8 mouse cellular contexts compared by ENCODE assay signal in the genomic region with DNA sequence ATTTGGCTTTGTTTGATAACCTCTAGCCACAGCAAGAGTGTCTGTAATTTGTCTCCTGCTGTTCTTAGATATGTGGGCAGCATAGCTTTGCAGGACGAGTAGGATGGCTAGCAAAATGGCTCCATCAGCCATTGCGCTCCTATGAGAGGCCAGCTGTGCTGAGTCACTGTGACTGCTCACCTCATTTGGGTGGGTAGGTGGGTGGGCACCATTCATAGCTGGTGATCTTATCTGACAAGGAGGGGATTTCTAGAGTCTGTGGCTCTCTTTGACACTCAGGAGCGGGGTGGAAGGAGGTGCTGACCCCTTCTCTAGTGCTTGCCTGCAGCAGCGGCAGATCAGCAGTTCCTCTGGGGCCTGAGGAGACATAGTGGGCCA. TPM values are rescaled to one million over a fixed set of nuclear protein-coding genes. Genes with fewer than 3 reads are reported as not detected.
DNase-seq lines count a peak whose midpoint lies in the region; ATAC-seq and TF ChIP-seq lines count a peak whose summit lies in the region.

No protein-coding gene starts in this region.

- no peaks in the 10 kb centered on the region for H3K27me3 ChIP-seq in lung, postnatal 0 days (replicated peaks; ENCODE audit: insufficient read depth, low read length)
- H3K27me3 ChIP-seq in forebrain, embryonic 14.5 days (replicated peaks; ENCODE audit: control insufficient read depth, insufficient read depth, low read length): no peaks in the 10 kb centered on the region
- H3K27me3 ChIP-seq in liver, embryonic 11.5 days (replicated peaks; ENCODE audit: control insufficient read depth, insufficient read depth, low read length): no peaks in the 10 kb centered on the region; the same call in 1 of the 2 replicates

- WGBS in lung, postnatal 0 days: 14% methylated on average over 4 of the region's 4 CpGs
- WGBS in forebrain, embryonic 14.5 days: 27% methylated on average over 4 of the region's 4 CpGs
- 20% methylated on average over 4 of the region's 4 CpGs for WGBS in liver, embryonic 11.5 days

- no peak for TF ChIP-seq CTCF in lung, postnatal 0 days (IDR thresholded peaks at IDR 0.05)

- peaks cover 12% of the 10 kb centered on the region; the same call in 1 of the 2 replicates for H3K36me3 ChIP-seq in lung, postnatal 0 days (ENCODE audit: insufficient read depth, low read length)
- H3K36me3 ChIP-seq in forebrain, embryonic 14.5 days (ENCODE audit: control insufficient read depth, insufficient read depth, low read length): peaks cover 38% of the 10 kb centered on the region
- H3K36me3 ChIP-seq in liver, embryonic 11.5 days (ENCODE audit: control insufficient read depth, insufficient read depth, low read length): 0 out of 2 replicates have a peak, but pooled peaks cover 9% of the 10 kb centered on the region

- no peak for DNase-seq in lung, postnatal 0 days (ENCODE audit: low spot score)
- no peak for DNase-seq in lung, postnatal 25 days (ENCODE audit: low spot score)
- DNase-seq in brain, adult 2 months (ENCODE audit: low read depth, low spot score): peak; percentile 86
- DNase-seq in forebrain, embryonic 14.5 days (ENCODE audit: low spot score): no peak
- DNase-seq in liver, embryonic 11.5 days (ENCODE audit: low spot score): no peak
- DNase-seq in T-cell, adult 2 months (ENCODE audit: low spot score): no peak
- no peak for DNase-seq in urinary bladder, postnatal 10 days (ENCODE audit: low spot score)
- no peak for DNase-seq in cerebellum, adult 11 months

- peak overlapping the region; percentile 54 for H3K9ac ChIP-seq in lung, postnatal 0 days (replicated peaks; ENCODE audit: low read depth)
- H3K9ac ChIP-seq in forebrain, embryonic 14.5 days (ENCODE audit: low read length): peak overlapping the region; percentile 88
- peak overlapping the region; percentile 70 for H3K9ac ChIP-seq in liver, embryonic 11.5 days (ENCODE audit: low read depth, low read length)

- TF ChIP-seq EP300 in lung, postnatal 0 days (IDR thresholded peaks at IDR 0.05): no peak

- H3K4me1 ChIP-seq in lung, postnatal 0 days (ENCODE audit: insufficient read depth, low read depth, low read length): peaks cover 10% of the 10 kb centered on the region; the same call in 1 of the 2 replicates
- peaks cover 16% of the 10 kb centered on the region for H3K4me1 ChIP-seq in forebrain, embryonic 14.5 days (ENCODE audit: control insufficient read depth, insufficient read depth, low read length)
- peaks cover 33% of the 10 kb centered on the region for H3K4me1 ChIP-seq in liver, embryonic 11.5 days (replicated peaks; ENCODE audit: control insufficient read depth, insufficient read depth, low read length)

- H3K4me2 ChIP-seq in lung, postnatal 0 days (replicated peaks; ENCODE audit: low read depth, low read length): peak overlapping the region; percentile 84
- H3K4me2 ChIP-seq in forebrain, embryonic 14.5 days (ENCODE audit: low read length): peak overlapping the region; percentile 93
- peak overlapping the region; percentile 86 for H3K4me2 ChIP-seq in liver, embryonic 11.5 days

- H3K4me3 ChIP-seq in lung, postnatal 0 days (ENCODE audit: low read depth, low read length): peak overlapping the region; percentile 65
- H3K4me3 ChIP-seq in forebrain, embryonic 14.5 days (ENCODE audit: low read depth, low read length): peak overlapping the region; percentile 79
- H3K4me3 ChIP-seq in liver, embryonic 11.5 days (ENCODE audit: low read depth, low read length): peak overlapping the region; percentile 70

- peak overlapping the region; percentile 54 for H3K27ac ChIP-seq in lung, postnatal 0 days (ENCODE audit: low read length)
- peak overlapping the region; percentile 80; the same call in 1 of the 2 replicates for H3K27ac ChIP-seq in forebrain, embryonic 14.5 days (ENCODE audit: low read depth, low read length)
- peak overlapping the region; percentile 58 for H3K27ac ChIP-seq in liver, embryonic 11.5 days (ENCODE audit: low read depth, low read length)

- ATAC-seq in lung, postnatal 0 days: peak; percentile 18; the same call in 1 of the 2 replicates
- peak; percentile 12; the same call in 1 of the 2 replicates for ATAC-seq in forebrain, embryonic 14.5 days
- peak; percentile 61 for ATAC-seq in liver, embryonic 11.5 days (replicated peaks; ENCODE audit: low FRiP score)

- no peaks in the 10 kb centered on the region for H3K9me3 ChIP-seq in lung, postnatal 0 days (ENCODE audit: low read length)
- H3K9me3 ChIP-seq in forebrain, embryonic 14.5 days (replicated peaks; ENCODE audit: control insufficient read depth, low read length): no peaks in the 10 kb centered on the region
- no peaks in the 10 kb centered on the region for H3K9me3 ChIP-seq in liver, embryonic 11.5 days (ENCODE audit: control insufficient read depth, low read length)

RNA-seq across cellular contexts. Expression of gene Chpf2, which starts 0.6 kb away (rescaled TPM):
- 18.3 and 22.5 TPM in 2 replicates for polyA plus RNA-seq in lung, postnatal 0 days (2015; fragmentation: Nextera tagmentation; extraction: Ambion mirVana)
- polyA plus RNA-seq in forebrain, embryonic 14.5 days (2014; fragmentation: Nextera tagmentation; extraction: Ambion mirVana): 10.6 and 13.8 TPM in 2 replicates
- 14.6 TPM in 2 replicates for polyA plus RNA-seq in liver, embryonic 11.5 days (2014; fragmentation: Nextera tagmentation; extraction: Ambion mirVana)

RNA-seq across cellular contexts. Expression of gene Abcf2, which starts 9.9 kb away (rescaled TPM):
- polyA plus RNA-seq in lung, postnatal 0 days (2015; fragmentation: Nextera tagmentation; extraction: Ambion mirVana): 47.7 TPM in 2 replicates
- polyA plus RNA-seq in forebrain, embryonic 14.5 days (2014; fragmentation: Nextera tagmentation; extraction: Ambion mirVana): 111 and 112 TPM in 2 replicates
- 122 and 144 TPM in 2 replicates for polyA plus RNA-seq in liver, embryonic 11.5 days (2014; fragmentation: Nextera tagmentation; extraction: Ambion mirVana)

RNA-seq across cellular contexts. Expression of gene 4931409K22Rik, which starts 30.6 kb away (rescaled TPM):
- not detected in 2 replicates for polyA plus RNA-seq in lung, postnatal 0 days (2015; fragmentation: Nextera tagmentation; extraction: Ambion mirVana)
- polyA plus RNA-seq in forebrain, embryonic 14.5 days (2014; fragmentation: Nextera tagmentation; extraction: Ambion mirVana): 0.06 and 0.09 TPM in 2 replicates
- 0.18 TPM in 1 of 2 replicates, not detected in the other for polyA plus RNA-seq in liver, embryonic 11.5 days (2014; fragmentation: Nextera tagmentation; extraction: Ambion mirVana)

RNA-seq across cellular contexts. Expression of gene Smarcd3, which starts 37.0 kb away (rescaled TPM):
- polyA plus RNA-seq in lung, postnatal 0 days (2015; fragmentation: Nextera tagmentation; extraction: Ambion mirVana): 8.0 and 12.1 TPM in 2 replicates
- 170 and 177 TPM in 2 replicates for polyA plus RNA-seq in forebrain, embryonic 14.5 days (2014; fragmentation: Nextera tagmentation; extraction: Ambion mirVana)
- 13.6 and 15.2 TPM in 2 replicates for polyA plus RNA-seq in liver, embryonic 11.5 days (2014; fragmentation: Nextera tagmentation; extraction: Ambion mirVana)

RNA-seq across cellular contexts. Expression of gene Asb10, which starts 46.4 kb away (rescaled TPM):
- polyA plus RNA-seq in lung, postnatal 0 days (2015; fragmentation: Nextera tagmentation; extraction: Ambion mirVana): 0.21 and 0.29 TPM in 2 replicates
- 0.09 and 0.17 TPM in 2 replicates for polyA plus RNA-seq in forebrain, embryonic 14.5 days (2014; fragmentation: Nextera tagmentation; extraction: Ambion mirVana)
- polyA plus RNA-seq in liver, embryonic 11.5 days (2014; fragmentation: Nextera tagmentation; extraction: Ambion mirVana): 0.23 and 0.30 TPM in 2 replicates
